Mouse (Mus musculus): ENCODE measurements at regions not wholly inside any gene's neighbourhood (a gene's known extent, or its start where the extent isn't known, plus 50 kb on each side); places are given as distances from the start of the nearest gene placed in this dataset.
A peak's percentile ranks its signal among the peaks of the same experiment; 100 is the strongest.

DNA sequence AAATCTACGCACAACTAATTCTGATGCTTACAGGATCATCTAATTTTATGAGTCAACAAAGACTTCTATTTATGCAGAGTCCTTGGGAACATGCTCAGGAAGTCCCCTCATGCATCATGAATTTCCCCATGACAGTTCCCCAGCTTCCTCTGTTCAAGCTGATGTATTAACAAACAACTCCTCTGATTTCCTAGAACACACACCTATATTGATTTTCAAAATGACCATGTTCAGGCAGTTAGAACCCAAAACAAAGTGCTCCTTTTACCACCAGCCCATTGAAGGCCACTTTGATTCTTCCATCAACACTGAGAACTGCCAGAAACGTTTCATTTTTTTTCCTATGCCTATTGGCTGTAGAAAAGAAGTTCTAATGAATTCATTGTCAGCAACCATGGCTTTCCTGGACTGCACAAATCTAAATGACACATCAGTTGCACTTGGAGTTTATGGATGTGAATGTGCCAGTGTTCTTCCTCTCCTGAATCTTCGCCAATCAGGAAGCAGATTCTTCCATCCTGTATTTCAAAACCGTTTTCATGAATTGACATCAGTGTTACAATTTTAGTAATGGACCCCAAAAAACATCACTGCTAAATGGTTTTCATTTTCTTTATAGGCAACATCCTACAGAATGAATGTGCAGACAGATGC is 1435.3 kb upstream of the Gm12353 start:
- Histone ChIP-seq H3K36me3 (no peaks in the 10 kb centered on the region), H3K4me2 (replicated peaks) (no peak overlapping the region), H3K9ac (replicated peaks) (no peak overlapping the region), H3K4me1 (replicated peaks) (no peaks in the 10 kb centered on the region), H3K27ac (no peak overlapping the region), H3K4me3 (replicated peaks) (no peak overlapping the region), H3K9me3 (no peaks in the 10 kb centered on the region), H3K27me3 (no peaks in the 10 kb centered on the region)
- WGBS = 79% methylated on average over 4 of the region's 4 CpGs
- no peak for ATAC-seq

DNA sequence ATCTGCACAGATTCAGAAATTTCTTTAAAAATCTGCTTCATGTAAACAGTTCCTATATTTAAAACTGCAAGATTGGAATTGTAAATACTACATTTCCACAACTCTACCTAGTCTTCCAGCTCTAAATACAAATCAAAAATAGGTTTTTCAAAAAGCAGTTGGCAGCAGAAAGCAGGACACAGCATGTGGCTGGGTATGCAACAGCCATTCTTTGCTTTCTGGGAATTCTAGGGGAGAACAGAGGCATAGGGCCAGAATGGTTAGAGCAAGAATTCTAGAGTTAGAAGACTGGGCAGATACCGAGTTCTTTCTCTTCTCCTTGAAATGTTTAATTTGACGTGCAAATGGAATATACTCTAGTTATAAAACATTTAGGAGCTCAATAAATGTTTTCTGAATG is 1434.4 kb upstream of the Gm12353 start:
- WGBS = 89% methylated on average over 2 of the region's 2 CpGs
- H3K27ac ChIP-seq = no peak overlapping the region
- H3K27me3 ChIP-seq = no peaks in the 10 kb centered on the region
- no peak overlapping the region for H3K9ac ChIP-seq (replicated peaks)
- no peaks in the 10 kb centered on the region for H3K36me3 ChIP-seq
- no peak overlapping the region for H3K4me2 ChIP-seq (replicated peaks)
- H3K9me3 ChIP-seq = no peaks in the 10 kb centered on the region
- no peak overlapping the region for H3K4me3 ChIP-seq (replicated peaks)
- no peaks in the 10 kb centered on the region for H3K4me1 ChIP-seq (replicated peaks)
- ATAC-seq = no peak

DNA sequence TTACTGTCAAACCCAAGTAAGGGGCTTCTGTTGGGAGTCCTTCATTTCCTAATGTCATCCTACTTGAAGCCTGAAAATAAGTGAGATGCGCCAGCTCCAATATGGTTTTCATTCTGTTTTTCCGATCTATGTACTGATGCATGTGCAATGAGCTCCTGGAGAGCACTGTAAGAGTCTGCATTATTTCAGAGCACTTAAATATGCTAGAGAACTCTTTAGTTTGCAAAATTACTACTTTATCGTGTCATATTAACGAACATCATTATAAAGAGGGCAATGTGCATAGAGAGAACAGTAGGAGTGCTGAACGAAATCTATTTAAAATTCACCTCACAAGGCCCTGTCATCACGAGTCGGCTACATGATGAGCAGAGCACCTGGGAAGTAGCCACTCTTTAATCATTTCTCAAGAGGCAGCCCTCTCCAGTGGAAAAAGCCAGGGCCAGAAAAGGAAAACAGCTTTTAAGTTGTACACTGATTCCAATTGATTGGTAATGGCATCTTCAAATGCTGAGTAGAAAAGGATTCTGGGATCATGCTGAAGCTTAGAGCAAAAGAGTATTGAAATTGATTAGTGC is 1424.3 kb upstream of the Gm12353 start:
- Histone ChIP-seq H3K27me3 (no peaks in the 10 kb centered on the region), H3K4me2 (replicated peaks) (no peak overlapping the region), H3K36me3 (no peaks in the 10 kb centered on the region), H3K9me3 (no peaks in the 10 kb centered on the region), H3K4me3 (replicated peaks) (no peak overlapping the region), H3K4me1 (replicated peaks) (no peaks in the 10 kb centered on the region), H3K27ac (no peak overlapping the region), H3K9ac (replicated peaks) (no peak overlapping the region)
- 0 out of 2 replicates have a peak, but pooled peaks have one; percentile 60 for ATAC-seq
- 85% methylated on average over 7 of the region's 7 CpGs for WGBS
